Mouse (Mus musculus) kidney, embryonic 16.5 days (tissue): ENCODE measurements at regions not wholly inside any gene's neighbourhood (a gene's known extent, or its start where the extent isn't known, plus 50 kb on each side); places are given as distances from the start of the nearest gene placed in this dataset.

Source experiments
- ATAC-seq: fragments of 200-750 bp; cut with Nextera tagmentation; 2 replicates; pipeline ENCODE4 v1.8.0; 2017; ENCODE audit warnings: moderate TSS enrichment; ENCODE audit not compliant: low FRiP score, low TSS enrichment
- H3K27ac ChIP-seq: fragments of 300-500 bp; sonication (generic); 2 replicates; pipeline ENCODE4 v1.5.1; 2014; ENCODE audit warnings: low read length
- H3K27me3 ChIP-seq: fragments of 300-500 bp; sonication (generic); 2 replicates; pipeline ENCODE4 v1.6.1; 2014; ENCODE audit warnings: low read length, control low read depth, mixed read lengths; ENCODE audit not compliant: insufficient read depth
- H3K36me3 ChIP-seq: fragments of 300-500 bp; sonication (generic); 2 replicates; pipeline ENCODE4 v1.6.1; 2014; ENCODE audit warnings: low read length, control low read depth, mixed read lengths; ENCODE audit not compliant: insufficient read depth
- H3K4me1 ChIP-seq: fragments of 300-500 bp; sonication (generic); 2 replicates; pipeline ENCODE4 v1.6.1; 2014; ENCODE audit warnings: low read length, control low read depth, mixed read lengths; ENCODE audit not compliant: insufficient read depth
- H3K4me2 ChIP-seq: fragments of 300-500 bp; sonication (generic); replicated peaks from 2 replicates; pipeline ENCODE4 v1.6.1; 2014; ENCODE audit warnings: low read depth, low read length
- H3K4me3 ChIP-seq: fragments of 300-500 bp; sonication (generic); 2 replicates; pipeline ENCODE4 v1.5.1; 2014; ENCODE audit warnings: mild to moderate bottlenecking, low read length
- H3K9ac ChIP-seq: fragments of 300-500 bp; sonication (generic); replicated peaks from 2 replicates; pipeline ENCODE4 v1.6.1; 2014; ENCODE audit warnings: low read length
- H3K9me3 ChIP-seq: fragments of 300-500 bp; sonication (generic); 2 replicates; pipeline ENCODE4 v1.6.1; 2016; ENCODE audit warnings: low read length, control low read depth
- WGBS: fragments of 180-500 bp; shearing (Covaris S2); extraction: QIAGEN DNeasy Blood & Tissue Kit; methylation state at CpG from one replicate; pipeline ENCODE4 v1.1.7; 2014; 5-methylcytosine and 5-hydroxymethylcytosine counted together

DNA sequence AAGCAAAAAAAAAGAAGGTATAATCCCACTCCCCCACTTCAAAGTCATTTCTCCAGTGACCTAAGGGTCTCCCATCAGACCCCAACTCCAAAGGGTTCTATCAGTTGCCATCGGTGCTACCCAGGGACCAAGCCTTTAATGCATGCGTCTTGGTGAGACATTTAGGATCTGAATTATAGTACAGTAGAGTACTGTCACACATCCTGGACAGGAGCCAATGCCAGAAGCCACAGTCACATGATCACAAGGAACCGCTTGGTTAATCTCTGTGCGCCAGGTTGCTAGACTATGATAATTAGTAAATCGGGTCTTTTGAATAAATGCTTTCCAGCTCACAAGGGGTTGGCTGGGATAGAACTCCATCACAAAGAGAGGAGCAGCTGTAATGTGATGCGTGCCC, 60.9 kb upstream of the Sfrp2 start:
- no peaks in the 10 kb centered on the region for H3K36me3 ChIP-seq
- no peaks in the 10 kb centered on the region for H3K27me3 ChIP-seq
- H3K27ac ChIP-seq, result no peak overlapping the region
- H3K4me2 ChIP-seq, result no peak overlapping the region
- ATAC-seq, result no peak
- no peak overlapping the region for H3K4me3 ChIP-seq
- no peaks in the 10 kb centered on the region for H3K9me3 ChIP-seq
- H3K4me1 ChIP-seq, result peaks cover 25% of the 10 kb centered on the region
- H3K9ac ChIP-seq, result no peak overlapping the region
- WGBS, result 94% methylated on average over 6 of the region's 6 CpGs

DNA sequence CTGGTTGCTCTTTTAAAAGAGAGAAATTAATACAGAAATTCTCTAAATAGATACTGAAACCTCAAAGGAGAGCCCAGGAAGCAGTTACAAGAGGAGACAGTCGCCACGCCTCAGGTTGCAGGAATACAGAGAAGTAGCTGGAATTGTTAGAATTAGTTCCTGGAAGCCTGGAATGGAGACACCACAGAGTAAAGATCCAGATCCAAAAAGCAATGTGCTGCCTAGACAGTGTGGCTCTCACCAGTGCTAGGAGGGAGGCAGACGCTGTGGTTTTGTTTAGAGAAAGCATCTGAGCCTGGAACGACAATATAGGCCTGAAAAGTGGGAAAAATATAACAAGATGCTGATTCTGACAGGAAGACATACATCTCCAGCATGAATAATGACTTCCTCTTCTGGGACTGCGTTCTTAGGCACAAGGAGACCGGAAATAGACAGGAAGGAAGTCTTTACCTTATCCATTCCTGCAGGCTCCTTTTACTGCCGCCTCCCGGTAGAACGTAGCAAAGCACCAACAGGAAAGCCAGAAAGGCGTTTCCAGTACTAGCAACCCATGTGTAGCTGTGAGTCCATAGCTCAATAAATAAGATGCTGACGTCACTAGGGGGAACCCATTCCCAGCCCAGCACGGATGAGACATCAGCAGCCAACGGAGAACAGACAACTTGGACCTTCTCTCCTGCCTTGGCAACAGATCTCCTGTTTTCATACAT, 59.4 kb upstream of the Sfrp2 start:
- no peak overlapping the region for H3K9ac ChIP-seq
- no peak overlapping the region for H3K4me2 ChIP-seq
- H3K9me3 ChIP-seq, result no peaks in the 10 kb centered on the region
- 30% methylated on average over 13 of the region's 13 CpGs for WGBS
- H3K4me1 ChIP-seq, result peaks cover 29% of the 10 kb centered on the region
- ATAC-seq, result peak; percentile 53; the same call in 1 of the 2 replicates
- H3K36me3 ChIP-seq, result no peaks in the 10 kb centered on the region
- no peaks in the 10 kb centered on the region for H3K27me3 ChIP-seq
- peak overlapping the region; percentile 21; the same call in 1 of the 2 replicates for H3K27ac ChIP-seq
- no peak overlapping the region for H3K4me3 ChIP-seq

DNA sequence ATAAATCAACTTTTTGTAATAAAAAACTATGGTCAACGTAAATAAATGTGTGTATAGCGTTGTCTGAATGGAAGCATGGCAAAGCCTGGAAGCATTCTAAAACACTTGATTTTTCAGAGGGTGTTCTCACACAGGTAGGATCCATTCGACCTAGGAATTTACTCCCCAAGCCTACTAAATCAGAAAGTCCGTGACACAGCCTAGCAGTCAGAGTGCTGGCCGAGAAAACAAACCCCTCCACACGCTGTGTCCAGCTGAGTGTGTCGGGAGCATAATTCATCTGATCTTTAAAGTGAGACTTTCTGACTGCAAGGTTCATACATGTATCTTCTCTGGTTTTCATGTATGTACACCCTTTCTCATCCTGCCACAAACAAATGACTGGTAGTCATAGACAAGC, 58.8 kb upstream of the Sfrp2 start:
- ATAC-seq, result peak; percentile 55; the same call in 1 of the 2 replicates
- Histone ChIP-seq H3K4me1 (peaks cover 29% of the 10 kb centered on the region), H3K27ac (no peak overlapping the region; the same call in 1 of the 2 replicates), H3K27me3 (no peaks in the 10 kb centered on the region), H3K36me3 (no peaks in the 10 kb centered on the region), H3K4me3 (no peak overlapping the region), H3K9me3 (no peaks in the 10 kb centered on the region), H3K9ac (no peak overlapping the region), H3K4me2 (no peak overlapping the region)
- 28% methylated on average over 7 of the region's 7 CpGs for WGBS

DNA sequence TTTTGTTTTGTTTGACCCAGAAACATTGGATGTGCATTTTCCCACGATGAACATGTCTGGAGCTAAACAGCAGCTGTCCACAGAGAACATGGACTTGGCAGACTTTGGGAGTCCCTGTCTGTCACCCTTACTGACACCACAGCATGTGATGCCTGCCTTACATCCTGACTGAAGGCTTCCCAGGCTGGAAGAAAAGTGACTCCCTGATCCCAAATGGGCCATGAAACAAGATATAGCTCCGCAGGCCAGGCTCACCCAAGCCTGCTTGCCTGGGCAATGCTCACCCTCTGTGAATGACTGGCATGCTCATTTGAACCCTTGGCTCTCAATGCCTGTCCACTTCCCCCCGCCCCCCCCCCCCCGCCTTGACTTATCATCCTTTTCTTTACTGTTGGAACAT, 57.1 kb upstream of the Sfrp2 start:
- H3K27ac ChIP-seq, result peak overlapping the region; percentile 43; the same call in 1 of the 2 replicates
- peaks cover 29% of the 10 kb centered on the region for H3K4me1 ChIP-seq
- peak; percentile 72; the same call in 1 of the 2 replicates for ATAC-seq
- H3K9me3 ChIP-seq, result no peaks in the 10 kb centered on the region
- H3K27me3 ChIP-seq, result no peaks in the 10 kb centered on the region
- H3K36me3 ChIP-seq, result no peaks in the 10 kb centered on the region
- H3K9ac ChIP-seq, result no peak overlapping the region
- WGBS, result 29% methylated on average over 4 of the region's 4 CpGs
- H3K4me2 ChIP-seq, result no peak overlapping the region
- H3K4me3 ChIP-seq, result no peak overlapping the region

DNA sequence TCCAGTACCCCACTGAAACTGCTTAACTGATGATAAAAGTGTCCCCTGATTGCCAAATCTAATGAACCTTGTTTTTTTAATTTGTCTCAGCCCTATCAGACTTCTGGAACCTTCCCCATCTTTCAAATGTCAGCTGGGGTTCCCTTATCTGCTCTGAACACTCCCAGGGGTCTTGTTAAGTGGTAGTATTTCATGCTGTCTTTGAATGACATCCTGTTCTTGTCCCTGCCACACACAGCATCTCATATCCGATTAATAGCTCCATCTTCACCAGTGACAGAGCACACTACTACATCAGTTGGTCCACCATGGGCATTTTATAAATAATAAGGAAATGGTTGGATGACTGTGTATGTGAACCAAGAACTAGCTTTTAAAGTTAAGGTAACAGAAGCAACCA, 56.6 kb upstream of the Sfrp2 start:
- no peaks in the 10 kb centered on the region for H3K9me3 ChIP-seq
- no peak overlapping the region for H3K4me3 ChIP-seq
- WGBS, result 35% methylated on average over 1 of the region's 1 CpGs
- H3K9ac ChIP-seq, result no peak overlapping the region
- H3K27ac ChIP-seq, result peak overlapping the region; percentile 43; the same call in 1 of the 2 replicates
- H3K36me3 ChIP-seq, result no peaks in the 10 kb centered on the region
- peaks cover 29% of the 10 kb centered on the region for H3K4me1 ChIP-seq
- ATAC-seq, result no peak
- H3K27me3 ChIP-seq, result no peaks in the 10 kb centered on the region
- H3K4me2 ChIP-seq, result no peak overlapping the region

DNA sequence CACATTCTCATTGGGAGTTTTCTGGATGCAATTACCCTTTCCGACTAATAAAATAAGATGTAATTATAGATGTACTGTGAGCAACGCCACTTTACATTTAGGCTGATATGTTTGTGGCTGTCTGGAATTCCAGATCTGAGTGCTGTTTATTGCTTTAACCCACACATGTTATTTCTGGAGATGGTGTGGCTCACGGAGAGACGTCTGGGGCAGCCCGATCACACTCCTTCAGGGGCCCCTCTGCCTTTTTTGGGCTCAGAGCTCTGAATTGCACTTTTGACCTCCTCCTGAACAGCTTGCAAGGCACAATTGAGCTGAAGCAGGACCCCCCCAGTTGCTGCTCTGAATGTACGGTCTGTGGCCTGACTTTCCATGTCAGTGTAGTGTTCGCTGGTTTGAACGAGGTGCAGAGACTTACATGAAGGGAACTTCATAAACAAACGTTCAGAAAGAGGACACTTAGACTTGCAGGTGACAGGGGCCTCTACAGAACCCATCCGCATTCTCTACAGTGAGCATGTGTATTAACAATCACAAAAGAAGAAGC, 55.1 kb upstream of the Sfrp2 start:
- no peak overlapping the region for H3K4me3 ChIP-seq
- no peak overlapping the region for H3K4me2 ChIP-seq
- peaks cover 29% of the 10 kb centered on the region for H3K4me1 ChIP-seq
- H3K27ac ChIP-seq, result no peak overlapping the region
- no peak overlapping the region for H3K9ac ChIP-seq
- ATAC-seq, result no peak
- H3K9me3 ChIP-seq, result no peaks in the 10 kb centered on the region
- WGBS, result 42% methylated on average over 10 of the region's 10 CpGs
- no peaks in the 10 kb centered on the region for H3K27me3 ChIP-seq
- H3K36me3 ChIP-seq, result no peaks in the 10 kb centered on the region

DNA sequence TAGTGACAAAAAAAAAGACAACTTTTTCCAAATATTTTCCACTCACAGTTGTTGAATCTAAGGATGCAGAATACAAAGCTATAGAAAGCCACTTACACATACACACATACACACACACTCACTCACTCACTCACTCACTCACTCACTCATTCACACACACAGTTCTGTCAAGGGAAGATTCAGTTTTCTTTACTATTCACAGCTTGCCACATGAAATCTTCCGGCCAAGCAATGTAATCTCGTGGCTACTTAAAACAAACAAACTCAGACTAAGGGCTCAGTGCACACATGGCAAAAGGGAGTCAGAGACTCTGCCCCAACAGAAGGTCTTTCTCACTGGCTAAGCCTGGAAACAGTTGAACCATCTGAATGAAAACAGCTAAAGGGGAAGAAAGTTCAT, 53.8 kb upstream of the Sfrp2 start:
- Histone ChIP-seq H3K4me2 (no peak overlapping the region), H3K4me1 (peaks cover 19% of the 10 kb centered on the region), H3K27me3 (no peaks in the 10 kb centered on the region), H3K4me3 (no peak overlapping the region), H3K9ac (no peak overlapping the region), H3K27ac (no peak overlapping the region), H3K36me3 (no peaks in the 10 kb centered on the region), H3K9me3 (no peaks in the 10 kb centered on the region)
- WGBS, result 41% methylated on average over 2 of the region's 2 CpGs
- no peak for ATAC-seq

DNA sequence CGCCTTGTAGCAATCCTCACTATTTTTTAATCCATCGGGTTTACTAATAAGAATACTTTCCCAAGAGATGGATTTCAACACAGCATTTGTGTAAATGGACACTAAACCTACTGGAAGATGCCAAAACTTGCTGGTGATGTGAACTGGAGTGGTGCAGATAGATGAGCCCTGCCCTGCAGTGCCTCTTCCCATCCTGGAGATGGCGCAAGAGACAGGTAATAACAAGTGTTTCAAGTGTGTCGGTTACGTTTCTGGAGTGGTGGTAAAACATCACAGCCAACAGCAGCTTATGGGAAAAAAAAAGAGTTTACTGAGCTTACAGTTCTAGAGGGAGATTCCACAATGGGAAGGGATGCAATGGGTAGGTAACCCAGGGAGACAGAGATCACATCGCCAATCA, 51.5 kb upstream of the Sfrp2 start:
- Histone ChIP-seq H3K4me1 (peaks cover 12% of the 10 kb centered on the region), H3K4me2 (no peak overlapping the region)
- 68% methylated on average over 6 of the region's 6 CpGs for WGBS

More for the DNA sequence above, 51.5 kb upstream of the Sfrp2 start:
- Histone ChIP-seq H3K27me3 (no peaks in the 10 kb centered on the region), H3K9me3 (no peaks in the 10 kb centered on the region), H3K9ac (no peak overlapping the region), H3K4me3 (no peak overlapping the region), H3K27ac (no peak overlapping the region), H3K36me3 (no peaks in the 10 kb centered on the region)
- no peak for ATAC-seq
